In the genomic region with DNA sequence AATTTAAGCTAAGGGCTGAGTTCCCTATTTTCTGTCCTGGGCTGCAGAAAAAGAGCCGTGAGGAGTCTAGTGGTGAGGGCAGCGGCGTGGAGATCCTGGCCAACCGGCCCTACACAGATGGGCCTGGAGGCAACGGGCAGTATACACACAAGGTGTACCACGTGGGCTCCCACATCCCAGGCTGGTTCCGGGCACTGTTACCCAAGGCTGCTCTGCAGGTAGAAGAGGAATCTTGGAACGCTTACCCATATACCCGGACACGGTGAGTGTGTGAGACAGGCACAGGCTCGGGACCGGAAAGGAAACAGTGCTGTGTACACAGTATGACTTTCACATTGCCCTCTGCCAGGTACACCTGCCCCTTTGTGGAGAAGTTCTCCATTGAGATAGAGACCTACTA, we compare ENCODE assay signal across 30 mouse cellular contexts. TPM values are rescaled to one million over a fixed set of nuclear protein-coding genes. Genes with fewer than 3 reads are reported as not detected.
DNase-seq lines count a peak whose midpoint lies in the region; ATAC-seq lines count a peak whose summit lies in the region.
"Had no signal": no experiment of that assay in that cellular context is flagged by ENCODE, and none has a peak within 500 bp of the region (broad histone marks: within the 10 kb centered on the region; RNA-seq: fewer than 3 reads in every experiment).

No protein-coding gene starts in this region.

- no peak overlapping the region for H3K9ac ChIP-seq in liver, embryonic 11.5 days (ENCODE audit: low read depth, low read length)
- H3K9ac ChIP-seq: embryonic facial prominence, embryonic 15.5 days; heart, embryonic 13.5 days; intestine, embryonic 15.5 days had no signal

- H3K4me1 ChIP-seq in liver, embryonic 11.5 days (replicated peaks; ENCODE audit: control insufficient read depth, insufficient read depth, low read length) = peaks cover 30% of the 10 kb centered on the region

- no peak overlapping the region for H3K4me3 ChIP-seq in liver, embryonic 11.5 days (ENCODE audit: low read depth, low read length)
- H3K4me3 ChIP-seq: embryonic facial prominence, embryonic 15.5 days; erythroblast, embryonic 14.5 days; forebrain, embryonic 15.5 days; heart, adult 2 months; heart, embryonic 13.5 days; intestine, embryonic 15.5 days had no signal

- no peaks in the 10 kb centered on the region for H3K9me3 ChIP-seq in liver, embryonic 11.5 days (ENCODE audit: control insufficient read depth, low read length)
- H3K9me3 ChIP-seq: embryonic facial prominence, embryonic 15.5 days; forebrain, embryonic 10.5 days; forebrain, embryonic 15.5 days; heart, embryonic 13.5 days; intestine, embryonic 15.5 days had no signal

- DNase-seq in heart, adult 11 months = peak; percentile 88
- no peak for DNase-seq in heart, adult 8-10 months (ENCODE audit: low spot score)
- peak; percentile 72 to 74 for DNase-seq in cerebellum, adult 18-20 months
- peak; percentile 83 for DNase-seq in cerebellum, adult 9-10 months
- peak; percentile 77 to 82 for DNase-seq in cerebellum, postnatal 25 days
- DNase-seq in layer of hippocampus, postnatal 25 days (ENCODE audit: extremely low spot score in 1 of 2, low spot score in 1 of 2) = no peak
- no peak for DNase-seq in liver, embryonic 11.5 days (ENCODE audit: low spot score)
- no peak for DNase-seq in layer of hippocampus, adult 9-11 months
- DNase-seq: adrenal gland, adult 2 months; adrenal gland, postnatal 25 days; embryo, embryonic 11 days; gastrocnemius, postnatal 10 days; heart, adult 2 months; heart, postnatal 36 days; kidney, adult 18-20 months had no signal

- H3K4me2 ChIP-seq in liver, embryonic 11.5 days = no peak overlapping the region
- H3K4me2 ChIP-seq: embryonic facial prominence, embryonic 15.5 days; forebrain, embryonic 15.5 days; heart, embryonic 13.5 days; intestine, embryonic 15.5 days had no signal

- WGBS in liver, embryonic 11.5 days = 88% methylated on average over 12 of the region's 12 CpGs

- peaks cover 27% of the 10 kb centered on the region for H3K27me3 ChIP-seq in liver, embryonic 11.5 days (replicated peaks; ENCODE audit: control insufficient read depth, insufficient read depth, low read length)
- H3K27me3 ChIP-seq: forebrain, embryonic 15.5 days had no signal

- H3K27ac ChIP-seq in liver, embryonic 11.5 days (ENCODE audit: low read depth, low read length) = no peak overlapping the region
- H3K27ac ChIP-seq: embryonic facial prominence, embryonic 15.5 days; forebrain, embryonic 10.5 days; forebrain, embryonic 15.5 days; heart, adult 2 months; heart, embryonic 13.5 days; intestine, embryonic 15.5 days had no signal

- ATAC-seq in liver, embryonic 11.5 days (replicated peaks; ENCODE audit: low FRiP score) = no peak
- ATAC-seq: forebrain, embryonic 15.5 days; hindbrain, postnatal 0 days; intestine, embryonic 15.5 days had no signal

- no peaks in the 10 kb centered on the region for H3K36me3 ChIP-seq in liver, embryonic 11.5 days (ENCODE audit: control insufficient read depth, insufficient read depth, low read length)
- H3K36me3 ChIP-seq: embryonic facial prominence, embryonic 15.5 days; forebrain, embryonic 15.5 days had no signal

RNA-seq across cellular contexts. Expression of a gene that starts 2.8 kb away (rescaled TPM):
- total RNA-seq in heart, adult 8-10 months (2022) = 10 to 100 TPM; 17.0 to 22.1 (median 18.3) TPM
- total RNA-seq in layer of hippocampus, postnatal 25 days (2021) = 100 to 1,000 TPM; 176 to 181 TPM
- 7.2 and 8.0 TPM in 2 replicates for polyA plus RNA-seq in liver, embryonic 11.5 days (2014; fragmentation: Nextera tagmentation; extraction: Ambion mirVana)

RNA-seq across cellular contexts. Expression of a gene that starts 5.6 kb away (rescaled TPM):
- total RNA-seq in heart, adult 8-10 months (2022) = 10 to 100 TPM; 33.6 to 43.4 (median 39.5) TPM
- total RNA-seq in layer of hippocampus, postnatal 25 days (2021) = 10 to 100 TPM; 28.9 to 37.6 TPM
- 121 and 135 TPM in 2 replicates for polyA plus RNA-seq in liver, embryonic 11.5 days (2014; fragmentation: Nextera tagmentation; extraction: Ambion mirVana)

RNA-seq across cellular contexts. Expression of a gene that starts 21.2 kb away (rescaled TPM):
- total RNA-seq in heart, adult 8-10 months (2022) = not detected
- not detected for total RNA-seq in layer of hippocampus, postnatal 25 days (2021)
- 0.51 and 0.52 TPM in 2 replicates for polyA plus RNA-seq in liver, embryonic 11.5 days (2014; fragmentation: Nextera tagmentation; extraction: Ambion mirVana)
- total RNA-seq: adrenal gland, adult 2 months; adrenal gland, postnatal 25 days; common myeloid progenitor, adult 5-6 weeks; ES-E14; gastrocnemius, postnatal 10 days; gastrocnemius, postnatal 4 days; heart, adult 2 months; heart, postnatal 36 days; hindbrain, postnatal 0 days had no signal
- polyA plus RNA-seq: adrenal gland, adult 2 months; embryonic facial prominence, embryonic 11.5 days; embryonic facial prominence, embryonic 15.5 days; erythroblast, embryonic 14.5 days; forebrain, embryonic 10.5 days; forebrain, embryonic 15.5 days; frontal cortex, adult 2 months; heart, adult 2 months; heart, embryonic 13.5 days; heart, postnatal 0 days; hindbrain, embryonic 11.5 days; hindbrain, postnatal 0 days; kidney, embryonic 14.5 days had no signal

RNA-seq across cellular contexts. Expression of a gene that starts 23.0 kb away (rescaled TPM):
- total RNA-seq in heart, adult 8-10 months (2022) = 10 to 100 TPM; 65.9 to 79.6 (median 70.7) TPM
- total RNA-seq in layer of hippocampus, postnatal 25 days (2021) = 100 to 1,000 TPM; 102 to 127 TPM
- 56.2 and 61.8 TPM in 2 replicates for polyA plus RNA-seq in liver, embryonic 11.5 days (2014; fragmentation: Nextera tagmentation; extraction: Ambion mirVana)

RNA-seq across cellular contexts. Expression of a gene that starts 37.0 kb away (rescaled TPM):
- total RNA-seq in heart, adult 8-10 months (2022) = not detected
- total RNA-seq in layer of hippocampus, postnatal 25 days (2021) = not detected
- polyA plus RNA-seq in liver, embryonic 11.5 days (2014; fragmentation: Nextera tagmentation; extraction: Ambion mirVana) = not detected in 2 replicates
- total RNA-seq: common myeloid progenitor, adult 5-6 weeks; gastrocnemius, postnatal 10 days; gastrocnemius, postnatal 4 days; heart, postnatal 36 days had no signal
- polyA plus RNA-seq: embryonic facial prominence, embryonic 11.5 days; embryonic facial prominence, embryonic 15.5 days; forebrain, embryonic 10.5 days; forebrain, embryonic 15.5 days; heart, embryonic 13.5 days; hindbrain, embryonic 11.5 days; intestine, embryonic 15.5 days; kidney, embryonic 14.5 days had no signal

Comparison
In these comparisons a context has a peak if more than half of its experiments do, and no peak if none do; other contexts are left out.
1. DNase-seq: peak in heart, adult 11 months (single experiment), cerebellum, adult 18-20 months (2 of 2), cerebellum, adult 9-10 months (single experiment) and cerebellum, postnatal 25 days (2 of 2); none in heart, adult 8-10 months (single experiment), layer of hippocampus, postnatal 25 days (0 of 2), liver, embryonic 11.5 days (single experiment) and layer of hippocampus, adult 9-11 months (single experiment).
2. RNA of a gene that starts 2.8 kb away (total RNA-seq): 176 to 181 TPM in layer of hippocampus, postnatal 25 days; 17.0 to 22.1 TPM in heart, adult 8-10 months; every median in the first group is over 4 times any median in the second.